11 mouse cellular contexts compared by ENCODE assay signal in genomic region chr9:114921352-114922081, GRCm38 (mm10). TPM values are rescaled to one million over a fixed set of nuclear protein-coding genes. Genes with fewer than 3 reads are reported as not detected.
A peak's percentile ranks its signal among the peaks of the same experiment; 100 is the strongest.
DNase-seq lines count a peak whose midpoint lies in the region; ATAC-seq lines count a peak whose summit lies in the region.
"Had no signal": no experiment of that assay in that cellular context is flagged by ENCODE, and none has a peak within 500 bp of the region (broad histone marks: within the 10 kb centered on the region; RNA-seq: fewer than 3 reads in every experiment).

No protein-coding gene starts in this region.

- H3K4me1 ChIP-seq in forebrain, embryonic 14.5 days (ENCODE audit: control insufficient read depth, insufficient read depth, low read length): no peaks in the 10 kb centered on the region
- peaks cover 2% of the 10 kb centered on the region; the same call in 1 of the 2 replicates for H3K4me1 ChIP-seq in forebrain, embryonic 11.5 days (replicated peaks; ENCODE audit: control insufficient read depth, insufficient read depth, low read length)
- peaks cover 6% of the 10 kb centered on the region for H3K4me1 ChIP-seq in midbrain, embryonic 11.5 days (ENCODE audit: control insufficient read depth, insufficient read depth, low read length)
- H3K4me1 ChIP-seq in midbrain, embryonic 10.5 days: peaks cover 17% of the 10 kb centered on the region

- no peak overlapping the region for H3K9ac ChIP-seq in forebrain, embryonic 14.5 days (ENCODE audit: low read length)
- no peak overlapping the region for H3K9ac ChIP-seq in forebrain, embryonic 11.5 days (ENCODE audit: low read length)
- no peak overlapping the region for H3K9ac ChIP-seq in midbrain, embryonic 11.5 days (ENCODE audit: low read length)
- H3K9ac ChIP-seq: embryonic facial prominence, embryonic 15.5 days; neural tube, embryonic 13.5 days had no signal

- 67% methylated on average over 2 of the region's 2 CpGs for WGBS in forebrain, embryonic 14.5 days
- 82% methylated on average over 2 of the region's 2 CpGs for WGBS in forebrain, embryonic 11.5 days
- 76% methylated on average over 2 of the region's 2 CpGs for WGBS in midbrain, embryonic 11.5 days
- WGBS in midbrain, embryonic 10.5 days: 90% methylated on average over 2 of the region's 2 CpGs

- no peak for ATAC-seq in forebrain, embryonic 14.5 days
- ATAC-seq in forebrain, embryonic 11.5 days (replicated peaks; ENCODE audit: low FRiP score): no peak
- ATAC-seq in midbrain, embryonic 11.5 days (ENCODE audit: low FRiP score): no peak
- ATAC-seq: intestine, embryonic 16.5 days had no signal

- H3K36me3 ChIP-seq in forebrain, embryonic 14.5 days (ENCODE audit: control insufficient read depth, insufficient read depth, low read length): 0 out of 2 replicates have a peak, but pooled peaks cover 8% of the 10 kb centered on the region
- H3K36me3 ChIP-seq in forebrain, embryonic 11.5 days (ENCODE audit: control insufficient read depth, insufficient read depth, low read length): no peaks in the 10 kb centered on the region
- H3K36me3 ChIP-seq in midbrain, embryonic 11.5 days (ENCODE audit: control insufficient read depth, insufficient read depth, low read length): no peaks in the 10 kb centered on the region
- H3K36me3 ChIP-seq in midbrain, embryonic 10.5 days: peaks cover 19% of the 10 kb centered on the region

- H3K9me3 ChIP-seq in forebrain, embryonic 14.5 days (replicated peaks; ENCODE audit: control insufficient read depth, low read length): no peaks in the 10 kb centered on the region
- H3K9me3 ChIP-seq in forebrain, embryonic 11.5 days (ENCODE audit: control insufficient read depth, low read length): no peaks in the 10 kb centered on the region
- H3K9me3 ChIP-seq in midbrain, embryonic 11.5 days (ENCODE audit: control insufficient read depth, low read length): no peaks in the 10 kb centered on the region
- no peaks in the 10 kb centered on the region for H3K9me3 ChIP-seq in midbrain, embryonic 10.5 days (replicated peaks)
- H3K9me3 ChIP-seq: embryonic facial prominence, embryonic 15.5 days; neural tube, embryonic 13.5 days had no signal

- peak; percentile 25 for DNase-seq in forebrain, embryonic 14.5 days (ENCODE audit: low spot score)
- no peak for DNase-seq in forebrain, embryonic 11.5 days (ENCODE audit: low spot score)
- peak; percentile 59 for DNase-seq in midbrain, embryonic 11.5 days (ENCODE audit: low spot score, missing footprints)
- no peak for DNase-seq in midbrain, embryonic 10.5 days (ENCODE audit: low spot score)
- DNase-seq in gastrocnemius, postnatal 10 days: peak; percentile 53
- DNase-seq in skeletal muscle tissue, adult 2 months (ENCODE audit: low read depth, low spot score): peak; percentile 63
- no peak for DNase-seq in left cerebral cortex, postnatal 36 days (ENCODE audit: low spot score in 2 of 2)
- no peak for DNase-seq in frontal cortex, postnatal 10 days (ENCODE audit: low spot score in 2 of 2)

- H3K4me2 ChIP-seq in forebrain, embryonic 14.5 days (ENCODE audit: low read length): no peak overlapping the region
- H3K4me2 ChIP-seq in forebrain, embryonic 11.5 days (ENCODE audit: low read depth, low read length, severe bottlenecking): no peak overlapping the region
- H3K4me2 ChIP-seq in midbrain, embryonic 11.5 days: no peak overlapping the region
- H3K4me2 ChIP-seq: embryonic facial prominence, embryonic 15.5 days; neural tube, embryonic 13.5 days had no signal

- H3K27me3 ChIP-seq in forebrain, embryonic 14.5 days (replicated peaks; ENCODE audit: control insufficient read depth, insufficient read depth, low read length): no peaks in the 10 kb centered on the region
- H3K27me3 ChIP-seq in forebrain, embryonic 11.5 days (ENCODE audit: control insufficient read depth, insufficient read depth, low read length): no peaks in the 10 kb centered on the region
- no peaks in the 10 kb centered on the region for H3K27me3 ChIP-seq in midbrain, embryonic 11.5 days (ENCODE audit: control insufficient read depth, insufficient read depth, low read length)
- H3K27me3 ChIP-seq in midbrain, embryonic 10.5 days (ENCODE audit: low read depth, poor library complexity, severe bottlenecking): no peaks in the 10 kb centered on the region
- H3K27me3 ChIP-seq: embryonic facial prominence, embryonic 15.5 days; neural tube, embryonic 13.5 days had no signal

- H3K4me3 ChIP-seq in forebrain, embryonic 14.5 days (ENCODE audit: low read depth, low read length): no peak overlapping the region
- no peak overlapping the region for H3K4me3 ChIP-seq in forebrain, embryonic 11.5 days (ENCODE audit: low read depth, low read length)
- no peak overlapping the region for H3K4me3 ChIP-seq in midbrain, embryonic 11.5 days (ENCODE audit: low read depth, low read length)
- H3K4me3 ChIP-seq in midbrain, embryonic 10.5 days: no peak overlapping the region
- H3K4me3 ChIP-seq: embryonic facial prominence, embryonic 15.5 days; neural tube, embryonic 13.5 days had no signal

- intact Hi-C loops in left cerebral cortex, postnatal 36 days (cut with DNase I): no loop called here

- no peak overlapping the region for H3K27ac ChIP-seq in forebrain, embryonic 14.5 days (ENCODE audit: low read depth, low read length)
- no peak overlapping the region for H3K27ac ChIP-seq in forebrain, embryonic 11.5 days (ENCODE audit: low read depth, low read length)
- H3K27ac ChIP-seq in midbrain, embryonic 11.5 days (ENCODE audit: low read depth, low read length): no peak overlapping the region
- H3K27ac ChIP-seq in midbrain, embryonic 10.5 days (replicated peaks): no peak overlapping the region
- H3K27ac ChIP-seq: neural tube, embryonic 13.5 days had no signal

RNA-seq across cellular contexts. Expression of gene Gpd1l, which starts 12.3 kb away (rescaled TPM):
- 10.6 and 14.1 TPM in 2 replicates for polyA plus RNA-seq in forebrain, embryonic 14.5 days (2014; fragmentation: Nextera tagmentation; extraction: Ambion mirVana)
- 11.2 and 12.3 TPM in 2 replicates for polyA plus RNA-seq in forebrain, embryonic 11.5 days (2014; fragmentation: Nextera tagmentation; extraction: Ambion mirVana)
- polyA plus RNA-seq in midbrain, embryonic 11.5 days (2014; fragmentation: Nextera tagmentation; extraction: Ambion mirVana): 10.0 and 11.2 TPM in 2 replicates
- 13.6 and 15.2 TPM in 2 replicates for polyA plus RNA-seq in midbrain, embryonic 10.5 days (2016; fragmentation: Nextera tagmentation; extraction: Ambion mirVana)
- 10 to 100 TPM; 21.9 to 22.2 TPM for total RNA-seq in gastrocnemius, postnatal 10 days (2021)
- total RNA-seq in left cerebral cortex, postnatal 36 days (2021): 10 to 100 TPM; 84.5 to 94.5 TPM

RNA-seq across cellular contexts. Expression of gene Osbpl10, which starts 56.9 kb away (rescaled TPM):
- 1.4 and 1.7 TPM in 2 replicates for polyA plus RNA-seq in forebrain, embryonic 14.5 days (2014; fragmentation: Nextera tagmentation; extraction: Ambion mirVana)
- polyA plus RNA-seq in forebrain, embryonic 11.5 days (2014; fragmentation: Nextera tagmentation; extraction: Ambion mirVana): 1.0 and 1.6 TPM in 2 replicates
- polyA plus RNA-seq in midbrain, embryonic 11.5 days (2014; fragmentation: Nextera tagmentation; extraction: Ambion mirVana): 0.81 and 1.1 TPM in 2 replicates
- polyA plus RNA-seq in midbrain, embryonic 10.5 days (2016; fragmentation: Nextera tagmentation; extraction: Ambion mirVana): 0.97 and 1.5 TPM in 2 replicates
- 1 to 10 TPM; 8.7 to 9.6 TPM for total RNA-seq in gastrocnemius, postnatal 10 days (2021)
- 10 to 100 TPM; 52.5 to 54.0 TPM for total RNA-seq in left cerebral cortex, postnatal 36 days (2021)

Comparison
In these comparisons a context has a peak if more than half of its experiments do, and no peak if none do; other contexts are left out.
1. DNase-seq: peak in forebrain, embryonic 14.5 days (single experiment), midbrain, embryonic 11.5 days (single experiment), gastrocnemius, postnatal 10 days (single experiment) and skeletal muscle tissue, adult 2 months (single experiment); none in forebrain, embryonic 11.5 days (single experiment), midbrain, embryonic 10.5 days (single experiment), left cerebral cortex, postnatal 36 days (0 of 2) and frontal cortex, postnatal 10 days (0 of 2).